Mouse (Mus musculus) liver, adult 2 months (tissue): ENCODE data around the gene Il15ra. TPM values are rescaled to one million over a fixed set of nuclear protein-coding genes. Genes with fewer than 3 reads are reported as not detected.

Source experiments
- DNase-seq: peaks from one replicate; pipeline ENCODE4 v3.0.0-alpha.2; 2011; ENCODE audit warnings: low read depth, low spot score; ENCODE audit errors: extremely low read depth
- H3K27ac ChIP-seq: fragments of 200-500 bp; replicated peaks from 2 replicates; pipeline ENCODE4 v1.5.1; 2012; ENCODE audit warnings: low read depth, mild to moderate bottlenecking, control low read depth, inconsistent platforms, low read length; ENCODE audit not compliant: insufficient read depth
- H3K27me3 ChIP-seq: fragments of 200-500 bp; 2 replicates; pipeline ENCODE4 v1.6.1; 2012; ENCODE audit warnings: mild to moderate bottlenecking, moderate library complexity, low read length, inconsistent platforms; ENCODE audit not compliant: control insufficient read depth, insufficient read depth
- H3K36me3 ChIP-seq: fragments of 200-500 bp; 2 replicates; pipeline ENCODE4 v1.6.1; 2012; ENCODE audit warnings: low read length, inconsistent platforms; ENCODE audit not compliant: control insufficient read depth, insufficient read depth
- H3K4me1 ChIP-seq: fragments of 200-500 bp; 2 replicates; pipeline ENCODE4 v1.6.1; 2011; ENCODE audit warnings: low read length; ENCODE audit not compliant: control insufficient read depth, insufficient read depth
- H3K4me3 ChIP-seq: fragments of 200-500 bp; 2 replicates; pipeline ENCODE4 v1.5.1; 2011; ENCODE audit warnings: low read depth, mild to moderate bottlenecking, control low read depth, low read length, moderate library complexity; ENCODE audit not compliant: insufficient read depth
- H3K79me2 ChIP-seq: fragments of 200-500 bp; 2 replicates; pipeline ENCODE4 v1.6.1; 2012; ENCODE audit warnings: inconsistent platforms, mild to moderate bottlenecking, low read length, moderate library complexity; ENCODE audit not compliant: control insufficient read depth, insufficient read depth
- H3K9ac ChIP-seq: fragments of 200-500 bp; 2 replicates; pipeline ENCODE4 v1.6.1; 2012; ENCODE audit warnings: low read depth, mild to moderate bottlenecking, control low read depth, inconsistent platforms, low read length
- CTCF ChIP-seq: fragments of 200-500 bp; IDR thresholded peaks from 2 replicates; pipeline ENCODE4 v1.5.1; 2011; ENCODE audit warnings: low read depth, low read length, control low read depth
- POLR2A ChIP-seq: fragments of 200-500 bp; IDR thresholded peaks from 2 replicates; pipeline ENCODE4 v1.6.1; 2011; ENCODE audit warnings: low read length, control low read depth; ENCODE audit not compliant: insufficient read depth; ENCODE audit errors: extremely low read depth
- WGBS: fragments of 180-500 bp; shearing (Covaris S2); methylation state at CpG from one replicate; pipeline ENCODE4 v1.1.7; 2018; 5-methylcytosine and 5-hydroxymethylcytosine counted together
- polyA plus RNA-seq: library from polyadenylated mRNA; depleted of rRNA; stranded (reverse); fragments of >200 nt; gene quantifications from 2 replicates; pipeline ENCODE4 v1.2.3, GENCODE M21; 2012
- total RNA-seq: library from RNA; depleted of rRNA; stranded (reverse); fragments of >200 nt; gene quantifications from 2 replicates; pipeline ENCODE4 v1.2.3, GENCODE M21; 2014

The Il15ra gene
- total and polyA plus RNA-seq, 2 experiments: 24.9 to 59.8 TPM

- no peaks in the 10 kb centered on the region; the same call in 1 of the 2 replicates for H3K79me2 ChIP-seq
- DNase-seq: no peak
- 93% methylated on average over 4 of the region's 4 CpGs for WGBS
- H3K9ac ChIP-seq: no peak overlapping the region
- H3K27me3 ChIP-seq: no peaks in the 10 kb centered on the region
- H3K4me1 ChIP-seq: no peaks in the 10 kb centered on the region
- TF ChIP-seq CTCF: no peak
- TF ChIP-seq POLR2A: no peak
- H3K27ac ChIP-seq: no peak overlapping the region
- no peak overlapping the region for H3K4me3 ChIP-seq
- peaks cover 87% of the 10 kb centered on the region for H3K36me3 ChIP-seq
Observed at GRCm38 (mm10) chr2:11762541-11762940, 57.5 kb downstream of the Il15ra start.

GRCm38 (mm10) chr2:11765694-11766093 lies 60.6 kb downstream of the Il15ra start:
- WGBS: 82% methylated on average over 4 of the region's 4 CpGs
- H3K27me3 ChIP-seq: no peaks in the 10 kb centered on the region
- no peaks in the 10 kb centered on the region; the same call in 1 of the 2 replicates for H3K79me2 ChIP-seq
- no peak overlapping the region for H3K4me3 ChIP-seq
- 0 out of 2 replicates have a peak, but pooled peaks cover 2% of the 10 kb centered on the region for H3K4me1 ChIP-seq
- peaks cover 68% of the 10 kb centered on the region for H3K36me3 ChIP-seq
- no peak for DNase-seq
- H3K27ac ChIP-seq: no peak overlapping the region
- no peak overlapping the region for H3K9ac ChIP-seq
- TF ChIP-seq POLR2A (no peak), CTCF (no peak)

- WGBS: 71% methylated on average over 5 of the region's 5 CpGs
- no peak overlapping the region for H3K27ac ChIP-seq
- no peaks in the 10 kb centered on the region; the same call in 1 of the 2 replicates for H3K79me2 ChIP-seq
- no peaks in the 10 kb centered on the region for H3K27me3 ChIP-seq
- no peak overlapping the region for H3K4me3 ChIP-seq
- 0 out of 2 replicates have a peak, but pooled peaks cover 2% of the 10 kb centered on the region for H3K4me1 ChIP-seq
- no peak overlapping the region for H3K9ac ChIP-seq
- TF ChIP-seq POLR2A (no peak), CTCF (no peak)
- H3K36me3 ChIP-seq: peaks cover 59% of the 10 kb centered on the region
- DNase-seq: peak; percentile 16
Observed at GRCm38 (mm10) chr2:11766485-11767160, 61.5 kb downstream of the Il15ra start.

GRCm38 (mm10) chr2:11767161-11767545 lies 62.1 kb downstream of the Il15ra start:
- Histone ChIP-seq H3K36me3 (peaks cover 54% of the 10 kb centered on the region), H3K79me2 (no peaks in the 10 kb centered on the region; the same call in 1 of the 2 replicates), H3K4me3 (no peak overlapping the region), H3K27me3 (no peaks in the 10 kb centered on the region), H3K4me1 (0 out of 2 replicates have a peak, but pooled peaks cover 2% of the 10 kb centered on the region), H3K27ac (no peak overlapping the region), H3K9ac (no peak overlapping the region)
- 79% methylated on average over 10 of the region's 10 CpGs for WGBS
- DNase-seq: peak; percentile 11
- no peak for TF ChIP-seq CTCF
- TF ChIP-seq POLR2A: no peak

DNA sequence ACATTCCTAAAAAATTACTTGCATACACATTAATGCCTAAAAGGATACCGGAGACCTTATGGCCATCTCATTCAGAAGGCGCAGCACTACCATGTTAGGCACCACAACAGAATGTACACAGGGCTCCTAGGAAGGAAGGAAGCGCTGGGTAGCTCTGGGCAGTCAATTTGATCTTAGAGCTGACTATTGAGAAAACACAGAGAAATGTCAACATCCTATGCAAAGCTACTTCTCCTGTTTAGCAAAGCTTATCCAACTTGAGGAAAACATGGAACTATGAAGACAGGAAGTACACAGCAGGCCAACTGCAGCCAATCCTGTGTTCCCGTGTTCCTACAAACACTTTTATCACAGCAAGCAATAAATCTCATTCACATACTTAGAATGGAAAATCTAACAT lies 66.6 kb downstream of the Il15ra start:
- H3K4me3 ChIP-seq: no peak overlapping the region
- TF ChIP-seq POLR2A (no peak), CTCF (no peak)
- DNase-seq: peak; percentile 24
- no peak overlapping the region for H3K27ac ChIP-seq
- H3K4me1 ChIP-seq: 0 out of 2 replicates have a peak, but pooled peaks cover 2% of the 10 kb centered on the region
- no peak overlapping the region for H3K9ac ChIP-seq
- H3K36me3 ChIP-seq: peaks cover 14% of the 10 kb centered on the region
- H3K27me3 ChIP-seq: no peaks in the 10 kb centered on the region
- H3K79me2 ChIP-seq: peaks cover 6% of the 10 kb centered on the region; the same call in 1 of the 2 replicates
- WGBS: 84% methylated on average over 4 of the region's 4 CpGs

GRCm38 (mm10) chr2:11772401-11772800 lies 67.3 kb downstream of the Il15ra start:
- Histone ChIP-seq H3K4me1 (0 out of 2 replicates have a peak, but pooled peaks cover 2% of the 10 kb centered on the region), H3K36me3 (peaks cover 11% of the 10 kb centered on the region; the same call in 1 of the 2 replicates), H3K27ac (no peak overlapping the region), H3K4me3 (no peak overlapping the region), H3K79me2 (peaks cover 12% of the 10 kb centered on the region; the same call in 1 of the 2 replicates), H3K9ac (no peak overlapping the region), H3K27me3 (no peaks in the 10 kb centered on the region)
- TF ChIP-seq CTCF: no peak
- TF ChIP-seq POLR2A: no peak
- DNase-seq: no peak
- 80% methylated on average over 4 of the region's 4 CpGs for WGBS
